Mouse (Mus musculus) common myeloid progenitor, adult 5-6 weeks (primary cell): ENCODE results near the gene Col5a1. TPM values are rescaled to one million over a fixed set of nuclear protein-coding genes. Genes with fewer than 3 reads are reported as not detected.

ENCODE experiments used
- ATAC-seq: replicated peaks from 2 replicates; pipeline ENCODE4 v1.8.0; 2016; ENCODE audit warnings: low read depth, mild to moderate bottlenecking, moderate TSS enrichment, inconsistent platforms; ENCODE audit not compliant: poor library complexity, severe bottlenecking
- total RNA-seq: library from RNA; stranded (forward); fragments of 200-1000, 187-1606 nt; gene quantifications from 2 replicates; pipeline ENCODE4 v1.2.3, GENCODE M21; 2017

The Col5a1 gene
- total RNA-seq, 1 experiment from 2014 or later, result 5.0 TPM

DNA sequence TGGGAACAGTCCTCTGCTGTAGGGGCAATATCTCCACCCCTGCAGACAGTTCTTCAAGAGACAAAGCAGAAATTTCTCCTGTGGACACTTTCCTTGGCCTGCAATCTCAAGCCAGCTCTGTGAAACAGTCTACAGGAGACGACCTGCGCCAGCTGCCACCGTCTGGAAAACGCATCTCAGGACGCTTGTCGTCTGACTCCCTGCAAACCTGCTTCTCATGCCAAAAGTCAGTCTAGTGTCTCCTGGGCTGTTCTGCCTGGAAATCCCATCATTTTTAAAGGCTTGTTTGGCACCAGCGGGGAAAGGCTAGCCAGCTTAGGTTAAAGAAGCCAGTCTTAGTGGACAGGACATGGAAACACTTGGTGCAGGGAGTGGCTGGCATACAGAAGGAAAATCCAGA is 2.9 kb upstream of the Col5a1 start:
- ATAC-seq, result no peak

DNA sequence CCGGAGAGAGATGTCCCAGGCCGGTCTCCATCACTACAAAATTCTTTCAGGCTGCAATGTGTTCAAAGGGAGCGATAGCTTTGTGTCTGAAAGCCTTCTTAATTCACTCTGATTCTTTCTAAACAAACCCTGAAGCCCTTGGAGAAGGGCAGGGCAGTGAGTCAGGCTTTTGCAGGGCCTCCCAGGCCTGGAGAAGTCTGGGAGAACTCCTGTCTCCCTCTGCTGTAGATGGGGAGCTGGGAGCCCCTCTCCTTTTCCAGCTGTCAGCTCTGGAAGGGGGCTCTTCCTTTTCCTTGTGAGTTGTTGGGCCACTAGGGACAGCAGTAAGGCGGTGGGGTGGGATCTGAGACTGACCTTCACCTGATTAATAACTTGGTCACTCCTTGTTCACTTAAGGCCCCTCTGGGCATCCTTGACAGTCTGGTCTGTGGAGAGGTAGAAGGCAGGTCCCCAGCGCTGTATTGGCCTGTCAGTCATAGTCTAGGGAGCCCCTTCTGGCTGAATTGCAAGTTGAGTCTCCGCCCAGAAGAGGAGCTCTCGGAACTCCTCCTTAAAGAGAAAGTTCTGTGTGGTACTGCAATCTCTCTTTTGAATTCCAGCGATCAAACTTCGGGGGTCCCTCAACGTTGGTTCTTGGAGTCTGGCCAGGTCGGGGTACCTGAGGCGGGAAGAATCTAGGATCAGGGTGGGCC is 623 bp upstream of the Col5a1 start:
- peak; percentile 51; the same call in 1 of the 2 replicates for ATAC-seq

DNA sequence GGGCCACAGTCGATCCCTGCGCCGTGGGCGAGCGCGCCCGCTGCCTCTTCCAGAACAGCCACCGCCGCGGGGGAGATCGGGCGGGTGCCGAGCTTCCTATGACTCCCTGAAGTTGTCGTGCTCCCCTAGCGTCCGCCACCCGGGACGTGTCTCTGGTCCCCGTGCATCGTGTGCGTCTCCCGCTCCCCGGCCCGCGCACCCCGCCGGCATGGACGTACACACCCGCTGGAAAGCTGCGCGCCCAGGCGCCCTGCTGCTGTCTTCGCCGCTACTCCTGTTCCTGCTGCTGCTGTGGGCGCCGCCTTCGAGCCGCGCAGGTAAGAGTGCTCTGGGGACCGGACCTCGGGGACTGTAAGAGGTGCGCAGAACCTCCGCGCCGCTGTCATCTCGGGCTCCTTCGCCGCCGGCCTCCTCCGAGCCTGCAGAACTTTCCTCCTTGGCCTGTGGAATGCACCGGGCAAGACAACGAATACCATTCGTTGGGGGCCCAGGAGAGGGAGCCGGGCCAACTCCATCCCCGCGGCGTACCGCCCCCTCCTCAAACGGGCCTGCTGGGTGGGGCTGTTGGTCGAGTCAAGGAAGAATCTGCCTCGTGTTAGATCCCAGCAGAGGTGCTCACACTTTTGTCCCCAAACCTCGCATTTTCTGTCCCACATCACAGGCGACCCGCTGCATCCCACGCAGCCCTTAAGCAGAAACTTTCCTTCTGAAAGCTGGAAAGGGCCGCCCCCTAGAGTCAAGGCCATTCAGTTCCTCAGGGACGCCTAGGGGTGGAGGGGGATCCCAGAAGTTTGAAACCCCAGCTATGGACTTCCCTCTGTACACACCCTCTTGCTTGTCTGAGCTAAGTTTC is 609 bp downstream of the Col5a1 start:
- no peak for ATAC-seq

DNA sequence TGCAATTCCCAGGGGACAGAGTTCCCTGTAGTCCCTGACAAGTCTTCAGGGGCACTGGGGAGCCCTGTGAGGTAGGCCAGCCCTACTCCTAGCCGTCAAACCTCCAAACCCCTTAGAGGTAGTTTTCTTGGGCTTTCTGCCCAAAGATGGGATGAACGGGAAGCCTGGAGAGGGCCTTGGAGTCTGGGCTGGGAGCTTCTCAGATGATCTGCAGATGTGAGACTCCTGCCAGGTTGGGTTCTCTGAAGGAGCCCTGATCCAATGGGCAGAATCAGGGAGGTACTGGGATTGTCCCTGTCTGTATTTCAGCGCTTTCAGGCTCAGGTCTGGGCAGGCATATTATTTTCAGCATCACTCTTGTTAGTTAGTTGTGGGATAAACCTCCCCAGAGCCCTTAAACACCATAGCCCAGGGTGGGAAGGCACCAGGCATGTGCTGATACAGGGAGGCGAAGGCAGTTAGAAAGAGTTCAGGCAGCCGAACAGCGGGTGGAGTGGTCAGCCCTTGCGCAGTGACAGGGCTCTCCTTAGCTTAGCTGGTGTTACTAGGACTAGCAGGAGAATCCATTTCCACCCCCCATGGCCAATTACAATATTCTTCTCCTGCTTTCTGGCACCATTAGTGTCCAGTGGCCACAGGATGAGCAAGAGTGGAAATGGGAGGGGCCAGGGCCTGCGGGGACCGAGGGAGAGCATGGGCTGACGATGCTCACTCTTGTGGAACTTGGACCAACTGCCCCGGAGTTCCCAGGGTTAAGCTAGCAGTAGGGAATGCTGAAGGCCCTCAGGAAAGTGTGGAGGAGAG is 1.4 kb downstream of the Col5a1 start:
- ATAC-seq, result no peak

DNA sequence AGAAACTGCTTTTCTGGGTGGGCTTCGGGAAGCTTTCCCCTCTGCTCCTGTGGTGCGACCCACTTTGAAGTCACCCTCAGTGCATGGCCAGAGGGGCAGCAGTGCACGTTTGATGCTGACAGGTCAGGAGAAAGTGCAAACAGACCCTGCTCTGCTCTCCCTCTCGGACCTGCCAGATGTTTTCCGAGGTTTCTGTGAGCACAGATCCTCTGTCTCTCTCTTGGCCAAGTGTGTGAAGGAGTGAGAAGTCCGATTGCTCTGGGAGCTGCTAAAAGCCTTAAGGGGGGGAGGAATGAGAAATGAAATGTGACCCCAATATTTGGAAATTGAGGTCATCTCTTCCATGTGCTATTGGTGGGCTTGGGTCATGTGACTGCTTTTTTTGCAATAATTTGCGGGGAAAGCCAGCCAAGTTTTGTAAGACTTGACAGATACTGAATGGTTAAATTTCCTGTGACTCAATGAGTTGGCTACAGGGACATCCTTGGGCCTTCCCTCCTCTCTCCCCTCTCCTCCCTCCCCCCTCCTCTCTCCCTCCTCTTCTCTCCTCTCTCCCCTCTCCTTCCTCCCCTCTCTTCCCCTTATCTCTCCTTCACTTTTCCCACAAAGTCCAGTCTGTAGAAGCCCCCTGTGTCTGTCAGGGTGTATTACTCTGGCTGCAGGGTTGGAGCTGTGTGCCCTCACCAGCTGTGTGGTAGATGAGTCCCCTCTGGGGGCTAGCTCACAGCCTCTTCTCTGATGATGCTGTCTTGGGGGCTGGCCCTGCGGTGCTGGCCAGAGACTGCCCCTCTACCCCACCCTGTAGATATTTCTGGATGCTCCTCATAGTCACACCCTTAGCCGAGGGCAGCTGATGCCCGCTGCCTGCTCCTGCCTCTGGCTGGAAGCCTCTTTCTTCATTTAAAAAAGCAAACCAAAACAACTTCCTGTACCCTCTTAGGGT is 2.6 kb downstream of the Col5a1 start:
- ATAC-seq, result no peak

DNA sequence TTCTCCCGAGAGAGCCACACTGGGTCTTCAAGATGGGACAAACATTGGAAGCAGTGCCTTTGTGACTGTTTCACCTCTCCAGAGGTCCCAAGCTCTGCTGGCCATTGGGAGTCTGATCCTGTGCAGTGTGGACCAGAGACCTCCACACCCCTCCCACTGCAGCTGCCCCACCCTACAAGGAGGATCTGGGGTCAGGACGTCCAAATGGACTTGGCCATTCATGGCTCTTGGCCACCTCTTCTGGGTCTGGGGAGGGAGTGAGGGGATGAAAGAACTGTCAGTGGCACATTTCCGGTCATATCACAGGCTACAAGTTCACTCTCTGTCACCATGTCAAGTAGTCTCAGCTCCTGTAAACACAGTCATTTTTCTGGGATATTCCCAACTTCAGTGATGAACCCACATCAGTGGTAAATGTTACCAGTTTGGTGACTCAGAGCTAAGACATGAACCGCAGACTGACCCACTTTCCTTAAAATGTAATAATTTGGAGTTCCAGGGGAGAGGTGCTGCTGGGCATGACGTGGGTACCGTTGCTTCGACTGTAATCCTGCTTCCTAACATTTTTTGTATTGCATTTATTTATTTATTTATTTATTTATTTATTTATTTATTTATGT is 5.8 kb downstream of the Col5a1 start:
- no peak for ATAC-seq

DNA sequence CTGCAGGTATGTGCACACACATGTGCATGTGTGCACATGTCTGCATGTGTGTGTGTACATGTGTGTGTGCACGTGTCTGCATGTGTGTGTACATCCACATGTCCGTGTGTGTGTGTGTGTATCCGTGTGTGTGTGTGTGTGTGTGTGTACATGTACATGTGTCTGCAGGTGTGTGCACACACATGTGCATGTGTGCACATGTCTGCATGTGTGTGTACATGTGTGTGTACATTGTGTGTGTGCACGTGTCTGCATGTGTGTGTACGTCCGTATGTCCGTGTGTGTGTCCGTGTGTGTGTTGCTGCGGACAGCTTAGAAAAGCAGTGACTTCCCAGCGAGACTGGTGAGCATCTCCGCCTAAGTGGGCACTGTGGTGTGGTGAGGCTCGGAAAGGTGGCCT is 6.8 kb downstream of the Col5a1 start:
- ATAC-seq, result no peak

DNA sequence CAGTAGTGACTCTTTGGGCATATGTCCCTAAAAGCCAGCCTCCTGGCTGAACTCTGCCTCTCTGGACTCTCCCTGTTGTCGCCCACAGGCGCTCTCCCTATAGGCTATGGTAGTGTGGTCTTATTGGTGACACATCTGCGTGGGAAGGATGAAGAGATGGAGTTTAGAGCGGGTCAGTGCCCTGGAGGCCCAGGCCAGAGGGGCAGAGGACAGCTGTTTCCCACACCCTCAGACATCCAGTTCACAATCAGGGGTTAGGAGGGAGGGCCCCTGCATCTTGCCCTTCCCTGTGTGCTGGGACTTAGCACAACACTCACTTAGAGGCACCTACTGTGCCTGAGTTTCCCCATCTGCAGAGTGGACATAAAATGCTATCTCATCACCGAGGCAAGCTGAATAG is 8.8 kb downstream of the Col5a1 start:
- no peak for ATAC-seq

DNA sequence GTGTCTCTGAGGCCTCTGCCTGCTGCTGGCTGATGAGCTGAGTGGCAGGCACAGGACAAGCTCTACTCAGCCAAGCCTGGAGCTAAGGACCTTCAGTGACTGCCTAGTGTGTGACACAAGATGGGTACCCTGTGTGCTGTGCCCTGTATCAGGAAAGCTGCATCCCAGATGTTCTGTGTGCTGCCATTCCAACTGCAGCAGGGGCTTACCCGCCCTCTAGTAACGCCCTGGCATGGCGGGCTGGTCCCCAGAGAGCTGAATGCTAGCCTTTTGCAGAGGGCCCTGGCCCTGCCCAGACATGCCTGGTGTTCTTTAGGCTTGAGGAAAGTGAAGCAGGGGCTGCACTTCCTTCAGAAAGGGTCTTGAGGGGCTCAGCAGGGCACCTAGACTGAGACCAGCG is 9.4 kb downstream of the Col5a1 start:
- no peak for ATAC-seq

DNA sequence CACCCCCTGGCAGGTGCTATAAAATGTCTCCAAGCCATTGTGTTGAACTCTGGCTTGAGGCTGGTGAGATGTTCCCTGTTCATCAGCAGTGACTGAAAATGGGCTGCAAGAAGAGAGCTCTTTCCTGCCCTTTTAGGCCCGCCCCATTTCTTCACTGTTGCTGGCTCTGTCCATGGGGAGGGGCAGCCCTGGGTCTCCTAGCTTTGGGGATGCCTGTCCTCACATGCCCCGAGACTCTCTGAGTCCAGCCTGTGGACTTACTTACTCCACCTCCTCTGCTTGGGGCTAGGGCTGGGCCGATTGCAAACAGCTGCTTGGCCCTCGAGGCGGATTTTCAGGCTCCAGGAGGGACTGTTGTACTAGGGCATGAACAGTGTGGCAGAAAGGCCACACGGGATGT is 10.9 kb downstream of the Col5a1 start:
- ATAC-seq, result no peak

DNA sequence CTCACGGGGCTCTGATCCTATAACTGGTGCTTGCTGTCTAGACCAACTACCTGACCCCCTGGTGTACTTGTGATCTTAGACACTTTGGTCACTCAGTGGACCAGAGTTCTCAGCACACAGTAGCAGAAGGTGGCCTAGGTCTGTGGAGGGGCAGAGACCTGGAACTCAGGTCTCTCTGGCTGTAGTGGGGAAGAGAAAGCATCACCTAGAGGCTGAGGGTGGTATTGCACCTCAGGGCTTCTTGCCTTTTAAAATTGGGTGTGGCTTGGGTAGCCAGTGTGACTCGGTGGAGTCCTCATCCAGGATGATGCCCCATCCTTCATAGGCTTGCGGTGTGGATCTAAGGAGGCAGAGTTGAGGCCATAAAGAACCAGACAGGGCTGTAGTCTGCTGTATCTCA is 13.7 kb downstream of the Col5a1 start:
- ATAC-seq, result peak; percentile 81

DNA sequence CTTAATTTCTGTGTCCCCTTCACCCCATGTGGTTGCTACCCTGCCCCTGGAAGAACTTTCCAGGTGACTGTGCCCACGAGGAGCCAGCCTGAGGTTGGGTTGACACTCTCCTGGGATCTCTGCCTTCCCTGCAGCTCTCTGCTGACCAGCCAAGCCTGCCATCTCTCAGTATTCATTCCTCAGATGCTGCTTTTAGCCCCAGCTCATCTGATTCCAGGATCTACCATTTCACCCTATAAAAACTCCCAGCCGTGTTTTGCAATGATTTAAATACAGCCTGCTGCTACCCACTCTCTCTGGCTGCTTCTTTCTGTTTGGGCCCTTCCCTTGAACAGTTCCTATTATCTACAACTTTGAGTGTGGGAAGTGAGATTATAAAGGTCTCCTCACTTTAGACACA is 14.9 kb downstream of the Col5a1 start:
- no peak for ATAC-seq

DNA sequence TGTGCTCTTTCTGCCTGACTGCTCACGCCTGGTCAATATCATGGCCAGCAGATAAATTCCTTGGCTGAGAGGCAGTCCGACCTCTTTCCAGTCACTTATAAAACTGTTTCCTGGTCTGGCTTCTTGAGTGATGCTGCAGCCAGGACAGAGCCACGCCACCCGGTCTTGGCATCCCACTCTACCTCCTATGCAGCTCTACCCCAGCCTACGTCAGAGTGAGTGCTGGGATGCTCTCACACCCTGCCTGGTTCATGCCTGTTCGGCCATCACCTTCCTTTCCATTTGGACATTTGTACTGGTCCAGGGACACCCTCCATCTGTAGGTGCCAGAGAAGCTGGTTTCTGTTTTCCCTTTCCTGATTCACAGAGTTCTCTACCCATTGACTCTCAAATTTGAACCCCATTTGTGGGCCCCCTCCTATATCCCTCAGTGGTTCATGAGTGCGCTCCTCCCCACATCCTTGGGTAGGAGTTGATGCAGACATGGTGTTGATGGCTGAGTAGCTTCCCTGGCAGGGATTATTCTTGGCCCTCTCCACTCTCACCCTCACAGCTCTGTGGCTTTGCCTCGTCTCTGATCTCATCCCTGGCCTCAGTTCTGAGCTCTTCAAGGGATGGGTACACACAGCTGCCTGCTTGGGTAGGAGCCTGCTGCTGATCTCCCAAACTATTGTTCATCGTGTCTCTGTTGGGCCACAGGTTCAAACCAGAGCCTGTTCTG is 15.5 kb downstream of the Col5a1 start:
- no peak for ATAC-seq

DNA sequence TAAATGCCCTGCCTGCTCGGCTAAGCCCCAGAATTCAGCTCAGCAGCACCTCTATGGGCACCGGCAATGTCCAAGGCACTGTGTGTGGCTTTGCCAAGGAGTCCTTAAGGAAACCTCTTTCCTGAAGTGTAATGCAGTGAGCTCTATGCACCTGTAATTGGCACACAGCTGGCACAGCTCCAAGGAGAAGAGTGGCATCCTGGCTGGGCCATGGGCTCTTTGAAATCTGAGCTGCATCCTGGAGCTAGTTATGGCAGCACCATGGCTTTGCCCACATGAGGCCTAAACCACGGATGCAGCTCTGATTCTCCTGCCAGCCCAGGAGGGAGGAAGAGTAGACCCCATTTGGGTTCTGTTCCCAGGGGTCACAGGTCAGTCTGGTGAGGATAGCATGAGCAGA is 16.1 kb downstream of the Col5a1 start:
- no peak for ATAC-seq

DNA sequence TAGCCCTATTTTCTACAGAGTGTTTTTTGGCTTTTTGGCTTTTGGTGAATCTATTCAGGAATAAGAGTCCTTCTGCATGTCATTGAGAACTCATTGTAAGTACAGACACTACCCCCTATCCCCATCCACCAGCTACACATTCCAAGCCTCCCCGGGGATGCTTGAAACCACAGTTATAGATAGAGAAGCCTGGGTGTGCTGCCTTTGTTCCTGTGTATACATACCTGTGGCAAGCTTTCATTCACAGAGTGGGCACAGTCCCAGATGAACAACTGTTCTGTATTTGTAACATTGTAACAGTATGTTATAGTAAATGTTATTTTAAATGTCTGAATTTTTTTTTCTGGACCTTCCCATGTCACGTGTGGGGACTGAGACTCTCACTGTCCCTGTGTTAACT is 19.2 kb downstream of the Col5a1 start:
- no peak for ATAC-seq

DNA sequence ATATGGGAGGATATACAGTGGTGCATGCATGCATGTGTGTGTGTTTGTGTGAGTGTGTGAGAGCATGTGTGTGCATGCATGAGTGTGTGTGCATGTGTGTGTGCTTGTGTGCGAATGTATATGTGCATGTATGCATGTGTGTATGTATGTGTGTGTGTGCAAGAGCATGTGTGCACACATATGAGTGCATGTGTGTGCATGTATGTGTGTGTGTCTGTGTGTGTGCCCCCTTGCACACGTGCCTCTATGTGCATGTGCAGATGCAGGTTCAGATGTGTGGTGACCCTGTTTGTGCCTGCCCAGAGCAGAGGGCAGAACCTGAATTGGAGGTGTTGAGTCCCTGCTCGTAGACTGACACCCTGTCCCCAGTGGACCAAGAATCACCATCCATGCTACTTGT is 24.3 kb downstream of the Col5a1 start:
- ATAC-seq, result no peak

DNA sequence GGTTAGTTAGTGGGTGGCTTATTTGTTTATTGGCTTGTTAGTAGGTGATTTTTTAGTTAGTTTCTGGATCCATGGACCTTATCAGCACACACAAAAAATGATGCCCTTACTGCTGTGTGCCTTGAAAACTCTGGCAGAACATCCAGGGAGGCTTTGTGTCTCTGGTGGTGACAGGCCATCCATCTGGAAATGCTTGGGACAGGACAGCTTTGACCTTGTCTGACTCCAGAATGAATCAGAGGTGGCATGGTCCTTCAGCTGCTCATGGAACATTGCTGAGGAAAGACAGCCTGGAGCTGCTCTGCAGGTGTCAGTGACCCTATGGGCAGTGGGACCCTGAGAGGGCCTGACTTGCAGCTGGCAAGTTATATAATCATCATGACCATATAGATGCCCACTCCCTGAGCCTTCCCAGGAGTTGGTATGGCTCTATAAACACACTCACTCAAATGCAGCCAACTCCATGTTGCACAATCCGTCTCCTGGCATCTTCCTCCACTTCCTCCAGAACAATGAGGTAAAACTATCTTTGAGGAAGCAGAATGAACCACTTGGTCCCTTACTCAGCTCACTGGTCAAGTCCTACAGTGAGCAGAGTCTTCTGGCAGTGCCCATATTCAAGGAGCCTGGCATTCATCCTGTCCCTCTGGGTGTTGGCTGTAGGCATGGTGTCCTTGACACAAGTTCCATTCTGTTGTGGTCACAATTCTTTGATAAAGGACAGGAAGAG is 26.5 kb downstream of the Col5a1 start:
- 0 out of 2 replicates have a peak, but pooled peaks have one; percentile 18 for ATAC-seq

DNA sequence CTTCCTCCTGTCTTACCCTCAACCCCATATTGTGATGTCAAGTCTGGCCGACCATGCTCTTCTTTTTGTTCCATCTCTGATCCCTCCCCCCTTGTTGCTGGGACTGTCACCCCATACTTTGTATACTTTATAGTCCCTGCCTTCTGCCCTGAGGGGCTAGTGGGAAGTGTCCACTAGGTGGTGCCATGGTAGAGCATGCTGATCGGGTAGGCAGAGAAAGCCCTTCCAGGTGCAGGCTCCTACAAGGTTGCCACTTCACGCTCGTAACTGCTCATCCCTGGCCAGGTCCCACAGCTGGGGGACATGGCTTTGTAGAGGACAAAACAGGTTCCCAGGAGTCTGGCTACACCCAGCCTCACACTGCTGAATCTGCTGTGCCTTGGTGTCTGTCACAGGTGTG is 29.5 kb downstream of the Col5a1 start:
- peak; percentile 50; the same call in 1 of the 2 replicates for ATAC-seq
